Mouse (Mus musculus) lung, embryonic 14.5 days (tissue): ENCODE results near the gene 2610528J11Rik. TPM values are rescaled to one million over a fixed set of nuclear protein-coding genes. Genes with fewer than 3 reads are reported as not detected.
A peak's percentile ranks its signal among the peaks of the same experiment; 100 is the strongest.

Source experiments
- ATAC-seq: fragments of 200-750 bp; cut with Nextera tagmentation; 2 replicates; pipeline ENCODE4 v1.8.0; 2017; ENCODE audit warnings: mild to moderate bottlenecking, moderate TSS enrichment, moderate library complexity; ENCODE audit not compliant: insufficient read depth
- DNase-seq: peaks from one replicate; pipeline ENCODE4 v3.0.0-alpha.2; 2015
- H3K27ac ChIP-seq: fragments of 300-500 bp; sonication (generic); 2 replicates; pipeline ENCODE4 v1.5.1; 2014; ENCODE audit warnings: low read depth, mild to moderate bottlenecking, moderate library complexity
- H3K27me3 ChIP-seq: fragments of 300-500 bp; sonication (generic); 2 replicates; pipeline ENCODE4 v1.6.1; 2014; ENCODE audit warnings: low read length, control low read depth; ENCODE audit not compliant: insufficient read depth
- H3K36me3 ChIP-seq: fragments of 300-500 bp; sonication (generic); 2 replicates; pipeline ENCODE4 v1.6.1; 2014; ENCODE audit warnings: control low read depth; ENCODE audit not compliant: insufficient read depth
- H3K4me1 ChIP-seq: fragments of 300-500 bp; sonication (generic); 2 replicates; pipeline ENCODE4 v1.6.1; 2014; ENCODE audit warnings: antibody characterized with exemption, control low read depth; ENCODE audit not compliant: insufficient read depth
- H3K4me2 ChIP-seq: fragments of 300-500 bp; sonication (generic); 2 replicates; pipeline ENCODE4 v1.6.1; 2014; ENCODE audit warnings: mild to moderate bottlenecking
- H3K4me3 ChIP-seq: fragments of 300-500 bp; sonication (generic); 2 replicates; pipeline ENCODE4 v1.5.1; 2014; ENCODE audit warnings: low read depth, low read length
- H3K9ac ChIP-seq: fragments of 300-500 bp; sonication (generic); 2 replicates; pipeline ENCODE4 v1.6.1; 2014
- H3K9me3 ChIP-seq: fragments of 300-500 bp; sonication (generic); 2 replicates; pipeline ENCODE4 v1.6.1; 2016; ENCODE audit warnings: low read depth, low read length, control low read depth
- CTCF ChIP-seq: IDR thresholded peaks from 2 replicates; pipeline ENCODE4 v1.5.1; 2016; ENCODE audit warnings: antibody characterized with exemption, low read depth
- WGBS: fragments of 180-500 bp; shearing (Covaris S2); extraction: QIAGEN DNeasy Blood & Tissue Kit; methylation state at CpG from one replicate; pipeline ENCODE4 v1.1.7; 2014; 5-methylcytosine and 5-hydroxymethylcytosine counted together
- polyA plus RNA-seq: library from polyadenylated mRNA; unstranded; fragments of >200 nt; fragmentation: Nextera tagmentation; extraction: Ambion mirVana; gene quantifications from 2 replicates; pipeline ENCODE4 v1.2.1, GENCODE M21; 2014

Gene 2610528J11Rik
- polyA plus RNA-seq, 1 experiment from 2014 or later = 10.3 TPM

GRCm38 (mm10) chr4:118527335-118527681, 509 bp downstream of the 2610528J11Rik start:
- Histone ChIP-seq H3K36me3 (no peaks in the 10 kb centered on the region), H3K4me2 (peak overlapping the region; percentile 54), H3K27ac (no peak overlapping the region), H3K27me3 (no peaks in the 10 kb centered on the region), H3K9ac (peak overlapping the region; percentile 41), H3K4me3 (peak overlapping the region; percentile 27), H3K9me3 (no peaks in the 10 kb centered on the region), H3K4me1 (no peaks in the 10 kb centered on the region; the same call in 1 of the 2 replicates)
- WGBS = 35% methylated on average over 5 of the region's 5 CpGs
- no peak for TF ChIP-seq CTCF
- no peak for ATAC-seq
- DNase-seq = no peak

GRCm38 (mm10) chr4:118527720-118528119, 921 bp downstream of the 2610528J11Rik start:
- H3K4me3 ChIP-seq = peak overlapping the region; percentile 27; the same call in 1 of the 2 replicates
- no peaks in the 10 kb centered on the region for H3K9me3 ChIP-seq
- no peak for DNase-seq
- H3K27ac ChIP-seq = no peak overlapping the region
- H3K4me2 ChIP-seq = peak overlapping the region; percentile 54
- ATAC-seq = no peak
- 81% methylated on average over 6 of the region's 6 CpGs for WGBS
- no peaks in the 10 kb centered on the region; the same call in 1 of the 2 replicates for H3K4me1 ChIP-seq
- TF ChIP-seq CTCF = no peak
- H3K27me3 ChIP-seq = no peaks in the 10 kb centered on the region
- H3K36me3 ChIP-seq = no peaks in the 10 kb centered on the region
- no peak overlapping the region for H3K9ac ChIP-seq

GRCm38 (mm10) chr4:118532663-118533062, 5.9 kb downstream of the 2610528J11Rik start:
- TF ChIP-seq CTCF = no peak
- H3K4me1 ChIP-seq = no peaks in the 10 kb centered on the region
- no peak for DNase-seq
- WGBS = 73% methylated on average over 5 of the region's 5 CpGs
- H3K27ac ChIP-seq = no peak overlapping the region
- no peak overlapping the region for H3K4me3 ChIP-seq
- no peak overlapping the region for H3K4me2 ChIP-seq
- H3K9me3 ChIP-seq = no peaks in the 10 kb centered on the region
- ATAC-seq = no peak
- no peak overlapping the region for H3K9ac ChIP-seq
- no peaks in the 10 kb centered on the region for H3K27me3 ChIP-seq
- no peaks in the 10 kb centered on the region for H3K36me3 ChIP-seq

- Histone ChIP-seq H3K4me1 (no peaks in the 10 kb centered on the region), H3K4me2 (no peak overlapping the region), H3K4me3 (no peak overlapping the region), H3K27me3 (no peaks in the 10 kb centered on the region), H3K36me3 (no peaks in the 10 kb centered on the region), H3K27ac (no peak overlapping the region), H3K9me3 (no peaks in the 10 kb centered on the region), H3K9ac (no peak overlapping the region)
- ATAC-seq = no peak
- DNase-seq = no peak
- TF ChIP-seq CTCF = no peak
- WGBS = 64% methylated on average over 3 of the region's 4 CpGs
Measured at GRCm38 (mm10) chr4:118533156-118533555, 6.4 kb downstream of the 2610528J11Rik start.

GRCm38 (mm10) chr4:118533605-118534004, 6.8 kb downstream of the 2610528J11Rik start:
- 80% methylated on average over 7 of the region's 7 CpGs for WGBS
- Histone ChIP-seq H3K9me3 (no peaks in the 10 kb centered on the region), H3K4me2 (no peak overlapping the region), H3K27ac (no peak overlapping the region), H3K4me3 (no peak overlapping the region), H3K27me3 (no peaks in the 10 kb centered on the region), H3K9ac (no peak overlapping the region), H3K36me3 (no peaks in the 10 kb centered on the region), H3K4me1 (no peaks in the 10 kb centered on the region)
- ATAC-seq (no peak), DNase-seq (no peak)
- no peak for TF ChIP-seq CTCF

GRCm38 (mm10) chr4:118535610-118536009, 8.8 kb downstream of the 2610528J11Rik start:
- Histone ChIP-seq H3K4me3 (no peak overlapping the region), H3K27me3 (no peaks in the 10 kb centered on the region), H3K9me3 (no peaks in the 10 kb centered on the region), H3K36me3 (no peaks in the 10 kb centered on the region), H3K4me2 (no peak overlapping the region), H3K9ac (no peak overlapping the region), H3K4me1 (no peaks in the 10 kb centered on the region), H3K27ac (no peak overlapping the region)
- no peak for DNase-seq
- WGBS = 81% methylated on average over 6 of the region's 6 CpGs
- ATAC-seq = no peak
- no peak for TF ChIP-seq CTCF

- no peak overlapping the region for H3K27ac ChIP-seq
- no peak for ATAC-seq
- WGBS = 26% methylated on average over 6 of the region's 6 CpGs
- H3K36me3 ChIP-seq = no peaks in the 10 kb centered on the region
- no peaks in the 10 kb centered on the region for H3K27me3 ChIP-seq
- no peaks in the 10 kb centered on the region for H3K4me1 ChIP-seq
- H3K4me2 ChIP-seq = no peak overlapping the region
- no peak overlapping the region for H3K9ac ChIP-seq
- H3K4me3 ChIP-seq = no peak overlapping the region
- no peak for TF ChIP-seq CTCF
- no peaks in the 10 kb centered on the region for H3K9me3 ChIP-seq
- DNase-seq = no peak
Measured at GRCm38 (mm10) chr4:118537801-118538200, 11.0 kb downstream of the 2610528J11Rik start.

GRCm38 (mm10) chr4:118539904-118540303, 13.1 kb downstream of the 2610528J11Rik start:
- Histone ChIP-seq H3K36me3 (no peaks in the 10 kb centered on the region), H3K9ac (no peak overlapping the region), H3K27ac (no peak overlapping the region), H3K4me2 (no peak overlapping the region), H3K9me3 (no peaks in the 10 kb centered on the region), H3K4me3 (no peak overlapping the region), H3K4me1 (no peaks in the 10 kb centered on the region), H3K27me3 (no peaks in the 10 kb centered on the region)
- 33% methylated on average over 10 of the region's 10 CpGs for WGBS
- DNase-seq = no peak
- TF ChIP-seq CTCF = no peak
- ATAC-seq = no peak
